Mouse (Mus musculus) hindbrain, embryonic 16.5 days (tissue): Measurements from ENCODE around the gene Gm12166. TPM values are rescaled to one million over a fixed set of nuclear protein-coding genes. Genes with fewer than 3 reads are reported as not detected.

ENCODE experiments used
- ATAC-seq: fragments of 200-750 bp; cut with Nextera tagmentation; 2 replicates; pipeline ENCODE4 v1.8.0; 2017; ENCODE audit warnings: moderate TSS enrichment, moderate library complexity
- H3K27ac ChIP-seq: fragments of 300-500 bp; sonication (generic); 2 replicates; pipeline ENCODE4 v1.5.1; 2014; ENCODE audit warnings: low read depth, mild to moderate bottlenecking, control low read depth, low read length, moderate library complexity
- H3K27me3 ChIP-seq: fragments of 300-500 bp; sonication (generic); replicated peaks from 2 replicates; pipeline ENCODE4 v1.6.1; 2014; ENCODE audit warnings: low read length; ENCODE audit not compliant: control insufficient read depth, insufficient read depth
- H3K36me3 ChIP-seq: fragments of 300-500 bp; sonication (generic); 2 replicates; pipeline ENCODE4 v1.6.1; 2014; ENCODE audit warnings: mild to moderate bottlenecking, low read length, moderate library complexity, mixed read lengths; ENCODE audit not compliant: control insufficient read depth, insufficient read depth
- H3K4me1 ChIP-seq: fragments of 300-500 bp; sonication (generic); 2 replicates; pipeline ENCODE4 v1.6.1; 2014; ENCODE audit warnings: low read depth, low read length; ENCODE audit not compliant: control insufficient read depth, insufficient read depth
- H3K4me2 ChIP-seq: fragments of 300-500 bp; sonication (generic); 2 replicates; pipeline ENCODE4 v1.6.1; 2014; ENCODE audit warnings: mild to moderate bottlenecking, low read length, control low read depth, moderate library complexity
- H3K4me3 ChIP-seq: fragments of 300-500 bp; sonication (generic); 2 replicates; pipeline ENCODE4 v1.5.1; 2014; ENCODE audit warnings: mild to moderate bottlenecking, low read length, control low read depth, moderate library complexity
- H3K9ac ChIP-seq: fragments of 300-500 bp; sonication (generic); 2 replicates; pipeline ENCODE4 v1.6.1; 2014; ENCODE audit warnings: low read depth, mild to moderate bottlenecking, control low read depth, low read length, moderate library complexity
- H3K9me3 ChIP-seq: fragments of 300-500 bp; sonication (generic); 2 replicates; pipeline ENCODE4 v1.6.1; 2014; ENCODE audit warnings: mild to moderate bottlenecking, low read length, moderate library complexity; ENCODE audit not compliant: control insufficient read depth
- WGBS: fragments of 180-500 bp; shearing (Covaris S2); extraction: QIAGEN DNeasy Blood & Tissue Kit; methylation state at CpG from one replicate; pipeline ENCODE4 v1.1.7; 2014; 5-methylcytosine and 5-hydroxymethylcytosine counted together
- polyA plus RNA-seq: library from polyadenylated mRNA; unstranded; fragments of >200 nt; fragmentation: Nextera tagmentation; extraction: Ambion mirVana; gene quantifications from 2 replicates; pipeline ENCODE4 v1.2.1, GENCODE M21; 2015

Gm12166 gene
- polyA plus RNA-seq, 1 experiment from 2014 or later = 13.3 TPM

GRCm38 (mm10) chr11:46067371-46068060 is 15.4 kb upstream of the Gm12166 start:
- Histone ChIP-seq H3K27me3 (no peaks in the 10 kb centered on the region), H3K4me1 (peaks cover 26% of the 10 kb centered on the region), H3K4me3 (no peak overlapping the region), H3K4me2 (no peak overlapping the region), H3K9me3 (no peaks in the 10 kb centered on the region), H3K36me3 (0 out of 2 replicates have a peak, but pooled peaks cover 3% of the 10 kb centered on the region), H3K9ac (no peak overlapping the region), H3K27ac (no peak overlapping the region)
- WGBS = 91% methylated on average over 10 of the region's 10 CpGs
- ATAC-seq = no peak

GRCm38 (mm10) chr11:46065201-46066011 is 13.3 kb upstream of the Gm12166 start:
- peaks cover 26% of the 10 kb centered on the region for H3K4me1 ChIP-seq
- no peaks in the 10 kb centered on the region for H3K9me3 ChIP-seq
- ATAC-seq = peak; percentile 83
- no peaks in the 10 kb centered on the region for H3K27me3 ChIP-seq
- no peak overlapping the region for H3K9ac ChIP-seq
- 42% methylated on average over 21 of the region's 21 CpGs for WGBS
- 0 out of 2 replicates have a peak, but pooled peaks cover 3% of the 10 kb centered on the region for H3K36me3 ChIP-seq
- 0 out of 2 replicates have a peak overlapping the region, but pooled peaks have one; percentile 36 for H3K27ac ChIP-seq
- no peak overlapping the region for H3K4me3 ChIP-seq
- H3K4me2 ChIP-seq = no peak overlapping the region

- no peak overlapping the region for H3K9ac ChIP-seq
- WGBS = 72% methylated on average over 8 of the region's 8 CpGs
- no peak; the same call in 1 of the 2 replicates for ATAC-seq
- no peak overlapping the region for H3K4me3 ChIP-seq
- H3K27me3 ChIP-seq = no peaks in the 10 kb centered on the region
- no peak overlapping the region for H3K4me2 ChIP-seq
- H3K36me3 ChIP-seq = 0 out of 2 replicates have a peak, but pooled peaks cover 3% of the 10 kb centered on the region
- peaks cover 22% of the 10 kb centered on the region for H3K4me1 ChIP-seq
- 0 out of 2 replicates have a peak overlapping the region, but pooled peaks have one; percentile 36 for H3K27ac ChIP-seq
- no peaks in the 10 kb centered on the region for H3K9me3 ChIP-seq
Observed at GRCm38 (mm10) chr11:46064767-46065166, 12.6 kb upstream of the Gm12166 start.

DNA sequence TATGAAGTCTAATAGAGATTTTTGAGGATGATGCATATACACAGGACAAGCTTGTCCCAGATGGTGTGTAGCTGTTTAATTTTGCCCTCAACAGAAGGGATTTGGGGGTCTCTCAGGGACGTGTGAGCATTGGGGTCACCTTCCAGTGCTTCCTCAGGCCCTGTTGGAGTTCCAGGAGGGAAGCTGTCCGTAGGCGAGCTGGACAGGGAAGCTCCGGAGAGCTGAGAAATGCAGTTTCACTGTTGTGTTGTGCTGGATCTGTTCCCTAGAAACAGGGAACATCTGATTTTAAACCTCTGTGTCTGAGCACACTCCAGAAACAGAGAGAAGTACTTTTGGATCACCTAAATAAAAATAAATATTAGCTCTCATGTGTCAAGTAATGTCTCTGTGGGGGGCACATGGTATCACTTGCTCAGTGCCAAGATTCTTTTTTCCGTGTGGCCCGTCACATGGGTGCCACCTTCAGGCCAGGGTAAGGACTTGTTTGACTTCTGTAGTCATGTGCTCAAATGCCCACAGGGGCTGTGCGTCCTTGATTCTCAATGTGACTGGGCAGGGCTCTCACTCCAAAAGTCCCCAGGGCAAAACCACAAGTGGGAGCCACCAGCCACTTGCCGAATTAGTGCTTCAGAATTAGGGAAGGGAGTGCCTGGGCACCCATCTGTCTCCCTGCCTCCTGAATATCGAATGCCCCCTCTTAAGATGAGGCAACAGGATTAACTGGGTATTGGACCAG is 11.0 kb upstream of the Gm12166 start:
- ATAC-seq = no peak
- H3K9me3 ChIP-seq = no peaks in the 10 kb centered on the region
- 59% methylated on average over 9 of the region's 9 CpGs for WGBS

GRCm38 (mm10) chr11:46062569-46062968 is 10.4 kb upstream of the Gm12166 start:
- ATAC-seq = no peak
- no peak overlapping the region for H3K4me3 ChIP-seq
- 62% methylated on average over 4 of the region's 4 CpGs for WGBS

More for the DNA sequence above, 11.0 kb upstream of the Gm12166 start:
- Histone ChIP-seq H3K4me3 (no peak overlapping the region), H3K36me3 (0 out of 2 replicates have a peak, but pooled peaks cover 3% of the 10 kb centered on the region), H3K27ac (no peak overlapping the region), H3K9ac (no peak overlapping the region), H3K27me3 (no peaks in the 10 kb centered on the region), H3K4me2 (no peak overlapping the region), H3K4me1 (peaks cover 15% of the 10 kb centered on the region)

DNA sequence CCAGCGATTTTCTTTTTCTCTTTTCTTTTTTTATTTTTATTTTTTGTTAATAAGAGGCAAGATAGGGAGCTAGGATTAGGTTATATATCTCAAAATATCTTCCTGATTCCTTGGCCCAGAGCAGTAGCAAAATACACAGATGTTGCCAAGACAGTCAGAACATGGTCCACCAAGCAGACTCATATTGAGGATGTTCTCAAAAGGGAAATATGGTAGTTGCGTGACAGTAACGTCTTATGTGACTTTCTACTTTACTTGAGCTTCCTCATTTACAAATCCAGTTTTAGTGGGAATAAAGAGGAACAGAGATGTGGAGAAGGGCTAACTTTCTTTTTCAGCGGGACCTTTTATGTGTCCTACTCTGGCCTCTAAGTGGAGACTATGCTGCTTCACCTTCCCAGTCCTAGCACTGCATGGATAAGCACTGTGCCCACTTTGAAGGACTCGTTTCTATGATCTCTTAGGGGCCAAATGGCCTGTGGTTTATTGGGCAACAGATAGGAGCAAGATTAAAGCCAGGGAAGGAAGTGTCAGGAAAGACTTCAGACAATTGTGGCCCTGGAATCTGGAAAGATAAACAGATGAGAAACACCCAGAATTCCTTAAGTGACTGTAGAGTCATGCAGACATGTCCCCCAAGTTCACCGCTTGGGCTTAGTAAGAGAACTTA is 9.8 kb upstream of the Gm12166 start:
- H3K36me3 ChIP-seq = 0 out of 2 replicates have a peak, but pooled peaks cover 3% of the 10 kb centered on the region
- peaks cover 21% of the 10 kb centered on the region for H3K4me1 ChIP-seq
- no peak overlapping the region for H3K27ac ChIP-seq
- no peaks in the 10 kb centered on the region for H3K9me3 ChIP-seq
- no peak for ATAC-seq
- H3K27me3 ChIP-seq = no peaks in the 10 kb centered on the region
- H3K4me3 ChIP-seq = no peak overlapping the region
- 90% methylated on average over 6 of the region's 6 CpGs for WGBS
- H3K4me2 ChIP-seq = no peak overlapping the region
- H3K9ac ChIP-seq = no peak overlapping the region

More at GRCm38 (mm10) chr11:46062569-46062968, 10.4 kb upstream of the Gm12166 start:
- Histone ChIP-seq H3K27ac (no peak overlapping the region), H3K36me3 (0 out of 2 replicates have a peak, but pooled peaks cover 3% of the 10 kb centered on the region), H3K9me3 (no peaks in the 10 kb centered on the region), H3K27me3 (no peaks in the 10 kb centered on the region), H3K4me2 (no peak overlapping the region), H3K4me1 (peaks cover 21% of the 10 kb centered on the region), H3K9ac (no peak overlapping the region)

DNA sequence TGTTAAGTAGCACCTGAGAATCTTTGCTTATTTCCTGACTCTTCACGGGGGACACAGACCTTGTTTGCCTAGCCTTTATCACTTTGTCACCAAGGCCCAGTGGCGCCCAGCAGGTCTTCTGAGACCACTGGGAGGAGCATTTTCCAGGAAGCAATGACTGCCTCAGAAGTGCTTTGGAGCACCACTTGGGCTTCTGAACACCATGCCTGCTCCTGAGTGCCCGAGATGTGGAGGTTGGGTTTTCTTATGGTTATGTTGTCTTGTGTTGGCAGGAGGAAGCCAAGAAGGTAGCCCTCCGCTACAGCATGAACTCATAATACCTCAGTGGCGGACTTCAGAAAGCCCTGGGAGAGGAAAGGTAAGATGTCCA is 8.5 kb upstream of the Gm12166 start:
- no peaks in the 10 kb centered on the region for H3K9me3 ChIP-seq
- H3K36me3 ChIP-seq = 0 out of 2 replicates have a peak, but pooled peaks cover 3% of the 10 kb centered on the region
- no peak overlapping the region for H3K4me2 ChIP-seq
- no peak for ATAC-seq
- no peak overlapping the region for H3K9ac ChIP-seq
- H3K4me1 ChIP-seq = peaks cover 17% of the 10 kb centered on the region
- WGBS = 89% methylated on average over 5 of the region's 5 CpGs
- no peak overlapping the region for H3K4me3 ChIP-seq
- no peak overlapping the region for H3K27ac ChIP-seq
- H3K27me3 ChIP-seq = no peaks in the 10 kb centered on the region

DNA sequence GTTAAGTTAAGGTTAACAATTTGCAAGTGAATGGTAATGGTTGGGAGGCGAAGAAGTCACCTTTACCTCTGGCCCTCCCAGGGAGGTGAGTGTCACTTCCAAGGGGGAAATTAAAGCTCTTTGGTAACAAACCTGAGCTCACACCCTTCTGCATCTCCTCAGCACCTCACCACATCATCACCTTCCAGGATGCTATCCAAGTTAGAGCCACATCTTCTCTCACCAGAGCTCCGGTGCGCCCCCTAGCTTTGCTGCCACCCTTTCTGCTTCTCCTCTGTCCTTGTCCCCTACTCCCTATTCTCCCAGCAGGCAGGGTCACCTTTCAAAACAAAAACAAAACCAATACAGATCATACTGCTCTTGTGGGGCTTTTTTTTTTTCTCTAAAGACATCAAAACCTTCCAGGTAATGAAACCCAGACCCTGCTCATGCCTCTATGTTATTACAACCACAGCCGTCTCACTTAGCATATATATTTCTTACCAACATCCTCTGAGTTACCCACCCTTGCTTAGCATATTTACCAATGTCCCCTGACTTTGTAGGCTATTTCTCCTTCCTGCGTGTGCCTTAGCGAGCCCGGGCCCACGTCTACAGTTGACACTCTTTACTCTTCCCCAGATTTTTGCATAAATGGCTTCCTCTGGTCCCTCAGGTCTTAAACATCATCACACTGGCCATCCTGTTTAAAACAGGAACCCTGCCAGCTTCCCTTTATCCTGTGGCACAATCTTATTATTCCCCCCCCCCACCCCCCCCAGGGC is 7.9 kb upstream of the Gm12166 start:
- Histone ChIP-seq H3K27me3 (no peaks in the 10 kb centered on the region), H3K36me3 (0 out of 2 replicates have a peak, but pooled peaks cover 3% of the 10 kb centered on the region), H3K9ac (no peak overlapping the region), H3K9me3 (no peaks in the 10 kb centered on the region), H3K4me1 (peaks cover 13% of the 10 kb centered on the region), H3K4me3 (no peak overlapping the region), H3K4me2 (no peak overlapping the region), H3K27ac (no peak overlapping the region)
- no peak for ATAC-seq
- WGBS = 70% methylated on average over 8 of the region's 8 CpGs
